Mouse (Mus musculus): ENCODE results near the gene Olfr1177-ps.
A peak's percentile ranks its signal among the peaks of the same experiment; 100 is the strongest.

Gene Olfr1177-ps

GRCm38 (mm10) chr2:88346392-88346791 is at the start of gene Olfr1177-ps:
Gene Olfr1177-ps, minus strand, starts transcription at chr2:88346492.
- DNase-seq (ENCODE audit: low read depth, low spot score) = no peak

- no peak for DNase-seq (ENCODE audit: low read depth, low spot score)
These were observed 40.5 kb upstream of the Olfr1177-ps start, which contains the start of gene Olfr1178 for GRCm38 (mm10) chr2:88386762-88387161. Gene Olfr1178, plus strand, starts transcription at chr2:88387062.

- DNase-seq (ENCODE audit: low read depth, low spot score) = peak; percentile 73
These were observed 10.0 kb upstream of the Olfr1177-ps start for GRCm38 (mm10) chr2:88356304-88356703.

- no peak for DNase-seq (ENCODE audit: low read depth, low spot score)
These were observed 9.9 kb downstream of the Olfr1177-ps start, which contains the start of gene Olfr1176 for GRCm38 (mm10) chr2:88336421-88336820. Gene Olfr1176, plus strand, starts transcription at chr2:88336721.

GRCm38 (mm10) chr2:88327115-88327514 is 19.2 kb downstream of the Olfr1177-ps start, which contains the start of gene Olfr1175-ps:
Gene Olfr1175-ps, minus strand, starts transcription at chr2:88327215.
- DNase-seq (ENCODE audit: low read depth, low spot score) = no peak

- no peak for DNase-seq (ENCODE audit: low read depth, low spot score)
These were observed 31.3 kb downstream of the Olfr1177-ps start, which contains the start of gene Olfr1174-ps for GRCm38 (mm10) chr2:88315035-88315434. Gene Olfr1174-ps, minus strand, starts transcription at chr2:88315135.

Data from 3T3-L1 (cell line).